Mouse (Mus musculus): ENCODE results near the gene Uaca. TPM values are rescaled to one million over a fixed set of nuclear protein-coding genes. Genes with fewer than 3 reads are reported as not detected.

Gene Uaca
- polyA plus RNA-seq, 1 experiment from 2014 or later = 26.0 TPM

DNA sequence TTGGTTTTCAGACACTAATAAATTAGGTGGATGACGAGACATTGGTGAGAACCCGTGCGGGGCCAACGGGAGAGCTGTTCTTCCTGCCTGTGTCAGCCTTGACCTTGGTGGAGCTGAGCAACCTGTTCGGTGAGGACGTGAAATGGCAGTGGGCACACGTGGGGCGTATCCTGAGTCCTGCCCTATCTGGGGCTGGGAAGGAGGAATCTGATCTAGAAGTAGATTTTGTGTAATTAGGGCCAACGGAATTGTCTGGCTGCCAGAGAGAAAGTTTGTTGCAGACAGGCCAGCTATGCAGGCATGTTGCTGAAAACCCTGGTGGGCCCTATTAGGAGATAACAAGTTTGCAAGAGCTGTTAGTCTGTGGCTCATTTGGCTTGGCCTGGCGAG is 126.3 kb downstream of the Uaca start:
- Histone ChIP-seq H3K27me3 (no peaks in the 10 kb centered on the region), H3K9me3 (replicated peaks) (no peaks in the 10 kb centered on the region), H3K4me2 (no peak overlapping the region), H3K27ac (no peak overlapping the region), H3K36me3 (no peaks in the 10 kb centered on the region), H3K4me1 (replicated peaks) (peaks cover 13% of the 10 kb centered on the region), H3K4me3 (no peak overlapping the region), H3K9ac (no peak overlapping the region)
- 37% methylated on average over 10 of the region's 10 CpGs for WGBS
- ATAC-seq (replicated peaks; ENCODE audit: insufficient number of reproducible peaks, insufficient read depth, low FRiP score, low read depth) = no peak

DNA sequence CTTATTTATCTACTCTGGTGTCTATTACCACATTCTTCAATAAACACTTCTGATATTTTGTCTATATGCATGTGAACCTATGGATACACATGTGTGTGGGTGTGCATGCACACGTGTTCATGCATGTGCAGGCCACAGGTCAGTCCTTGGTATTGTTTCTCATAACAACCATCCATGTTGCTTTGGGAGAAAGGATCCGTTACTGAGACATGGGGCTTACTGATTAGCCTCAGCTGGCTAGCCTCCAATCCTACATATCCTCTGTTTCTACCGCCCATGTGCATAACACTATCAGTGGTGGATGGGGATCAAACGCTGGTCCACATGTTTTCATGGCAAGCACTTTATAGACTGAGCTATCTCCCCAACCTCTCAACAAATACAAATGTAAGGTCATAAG is 126.9 kb downstream of the Uaca start:
- H3K27me3 ChIP-seq = no peaks in the 10 kb centered on the region
- ATAC-seq (replicated peaks; ENCODE audit: insufficient number of reproducible peaks, insufficient read depth, low FRiP score, low read depth) = no peak
- no peak overlapping the region for H3K9ac ChIP-seq
- no peak overlapping the region for H3K4me3 ChIP-seq
- H3K4me1 ChIP-seq (replicated peaks) = peaks cover 13% of the 10 kb centered on the region
- WGBS = 64% methylated on average over 4 of the region's 4 CpGs
- no peaks in the 10 kb centered on the region for H3K36me3 ChIP-seq
- H3K4me2 ChIP-seq = no peak overlapping the region
- H3K9me3 ChIP-seq (replicated peaks) = no peaks in the 10 kb centered on the region
- no peak overlapping the region for H3K27ac ChIP-seq

DNA sequence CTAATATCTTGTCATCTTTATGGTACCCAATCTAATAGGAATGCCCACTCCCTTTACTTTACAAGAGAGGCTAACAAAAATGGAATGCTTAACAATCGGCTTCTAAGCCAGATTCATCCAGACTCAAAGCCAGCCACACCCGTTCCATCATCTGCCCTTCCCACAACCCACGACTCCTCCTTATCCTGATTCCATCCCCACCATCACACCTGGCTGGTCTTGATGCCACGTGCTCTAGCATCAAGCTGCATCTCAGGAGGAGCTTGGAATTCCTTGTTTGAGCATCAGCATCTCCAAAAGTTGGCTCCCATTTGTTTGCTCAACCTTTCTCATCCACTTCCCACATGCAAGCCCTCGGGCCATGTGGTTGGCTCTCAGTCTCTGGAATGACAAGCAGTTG is 127.5 kb downstream of the Uaca start:
- no peaks in the 10 kb centered on the region for H3K27me3 ChIP-seq
- no peak overlapping the region for H3K4me2 ChIP-seq
- no peak overlapping the region for H3K9ac ChIP-seq
- ATAC-seq (replicated peaks; ENCODE audit: insufficient number of reproducible peaks, insufficient read depth, low FRiP score, low read depth) = no peak
- no peaks in the 10 kb centered on the region for H3K9me3 ChIP-seq (replicated peaks)
- H3K4me3 ChIP-seq = no peak overlapping the region
- H3K4me1 ChIP-seq (replicated peaks) = peaks cover 13% of the 10 kb centered on the region
- WGBS = 85% methylated on average over 5 of the region's 5 CpGs
- H3K27ac ChIP-seq = no peak overlapping the region
- no peaks in the 10 kb centered on the region for H3K36me3 ChIP-seq

GRCm38 (mm10) chr9:60926301-60926700 is 132.0 kb downstream of the Uaca start:
- no peaks in the 10 kb centered on the region for H3K36me3 ChIP-seq
- H3K9ac ChIP-seq = no peak overlapping the region
- WGBS = 70% methylated on average over 9 of the region's 9 CpGs
- H3K4me3 ChIP-seq = no peak overlapping the region
- no peak for ATAC-seq (replicated peaks; ENCODE audit: insufficient number of reproducible peaks, insufficient read depth, low FRiP score, low read depth)
- no peak overlapping the region for H3K4me2 ChIP-seq
- H3K27ac ChIP-seq = no peak overlapping the region
- no peaks in the 10 kb centered on the region for H3K27me3 ChIP-seq
- no peaks in the 10 kb centered on the region for H3K9me3 ChIP-seq (replicated peaks)
- H3K4me1 ChIP-seq (replicated peaks) = peaks cover 2% of the 10 kb centered on the region; the same call in 1 of the 2 replicates

- ATAC-seq (replicated peaks; ENCODE audit: insufficient number of reproducible peaks, insufficient read depth, low FRiP score, low read depth) = no peak
- H3K27ac ChIP-seq = no peak overlapping the region
- no peaks in the 10 kb centered on the region for H3K27me3 ChIP-seq
- no peak overlapping the region for H3K9ac ChIP-seq
- no peaks in the 10 kb centered on the region; the same call in 1 of the 2 replicates for H3K4me1 ChIP-seq (replicated peaks)
- H3K4me3 ChIP-seq = no peak overlapping the region
- no peaks in the 10 kb centered on the region for H3K9me3 ChIP-seq (replicated peaks)
- no peaks in the 10 kb centered on the region for H3K36me3 ChIP-seq
- H3K4me2 ChIP-seq = no peak overlapping the region
- WGBS = 76% methylated on average over 4 of the region's 4 CpGs
Observed at GRCm38 (mm10) chr9:60929290-60929983, 135.1 kb downstream of the Uaca start.

Other genes starting within 250 kb of the Uaca start
- 9.4 and 10.1 TPM in 2 replicates for gene Lrrc49, start 106.4 kb upstream of the Uaca start, polyA plus RNA-seq (2015; fragmentation: Nextera tagmentation; extraction: Ambion mirVana)
- 0.79 and 1.3 TPM in 2 replicates for gene Larp6, start 81.6 kb upstream of the Uaca start, polyA plus RNA-seq (2015; fragmentation: Nextera tagmentation; extraction: Ambion mirVana)